Mouse (Mus musculus): ENCODE measurements around the gene Gm44965. TPM values are rescaled to one million over a fixed set of nuclear protein-coding genes. Genes with fewer than 3 reads are reported as not detected.
"Not testable (repeated sequence)": the region's sequence is repeated elsewhere in the genome, so short reads cannot be mapped to it uniquely, and the experiment has no call there.

The Gm44965 gene
- total RNA-seq, 2 experiments from 2014 or later: 2.0 TPM; not detected in 1

- DNase-seq (ENCODE audit: low spot score in 2 of 2): not testable (repeated sequence)
Observed at GRCm38 (mm10) chr6:48622186-48622843, 28.6 kb downstream of the Gm44965 start.

DNA sequence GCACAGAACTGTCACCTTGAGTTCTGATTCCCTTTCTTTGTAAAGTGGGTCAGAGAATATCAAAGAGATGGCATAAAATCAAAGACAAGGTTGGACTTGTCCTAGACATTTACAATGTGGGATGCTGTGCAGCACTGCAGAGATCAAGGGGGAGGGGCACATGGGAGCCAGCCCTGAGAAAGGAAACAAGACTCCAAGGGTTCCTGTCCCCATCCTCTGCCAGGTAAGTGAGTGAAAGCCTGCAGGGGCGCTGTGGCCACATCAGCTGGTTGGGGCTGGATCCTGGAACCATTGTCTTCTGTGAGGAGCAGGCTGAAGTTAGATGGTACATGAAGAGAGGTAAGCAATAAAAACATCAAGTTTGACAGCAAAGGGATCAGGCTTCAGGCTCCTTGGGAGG, 29.7 kb downstream of the Gm44965 start:
- DNase-seq (ENCODE audit: low spot score in 2 of 2): no peak

DNA sequence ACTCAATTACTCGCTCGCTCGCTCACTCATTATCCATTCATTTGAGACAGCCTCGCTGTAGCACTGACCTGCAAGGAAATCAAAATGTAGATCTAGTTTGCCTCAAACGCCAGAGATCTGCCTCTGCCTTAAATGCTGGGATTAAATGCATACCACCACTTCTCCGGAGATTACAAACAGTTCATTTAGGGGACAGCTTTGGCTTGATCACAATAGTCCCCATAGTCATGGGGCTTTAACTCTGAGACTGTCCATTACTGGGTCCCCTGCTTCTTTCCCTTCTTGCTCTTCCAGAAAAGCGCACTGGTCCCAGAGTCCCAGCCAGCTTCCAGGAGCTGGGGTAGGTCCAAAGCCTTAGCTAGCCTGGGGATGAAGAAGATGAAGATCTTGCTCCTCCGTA, 32.7 kb downstream of the Gm44965 start, which contains the start of gene AI854703:
TSS of gene AI854703 (plus strand) at position 301 of the 400 bp plus-strand sequence.
- DNase-seq (ENCODE audit: low spot score in 2 of 2): no peak

GRCm38 (mm10) chr6:48626984-48627383, 33.2 kb downstream of the Gm44965 start:
- no peak for DNase-seq (ENCODE audit: low spot score in 2 of 2)

GRCm38 (mm10) chr6:48627511-48627924, 33.8 kb downstream of the Gm44965 start:
- DNase-seq (ENCODE audit: low spot score in 2 of 2): no peak

DNA sequence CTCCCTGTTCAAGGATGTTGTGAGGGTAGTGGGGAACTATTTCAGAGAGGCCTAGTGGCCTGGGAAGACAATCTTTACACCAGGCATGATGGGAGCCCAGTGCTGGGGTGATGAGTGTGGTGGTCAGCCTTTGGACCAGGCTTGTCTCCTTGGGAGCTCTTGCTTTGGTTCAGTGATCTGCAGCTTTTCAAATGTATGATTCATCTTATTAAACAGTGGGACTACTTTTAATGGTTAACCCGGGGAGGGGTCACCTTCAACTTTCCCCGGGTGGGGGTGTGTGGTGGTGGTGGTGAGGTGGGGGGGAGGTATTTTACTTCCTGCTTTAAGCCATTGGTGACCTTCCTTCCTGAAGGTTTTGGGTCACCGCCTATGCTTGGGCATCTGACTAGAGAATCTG, 34.6 kb downstream of the Gm44965 start:
- no peak for DNase-seq (ENCODE audit: low spot score in 2 of 2)

DNA sequence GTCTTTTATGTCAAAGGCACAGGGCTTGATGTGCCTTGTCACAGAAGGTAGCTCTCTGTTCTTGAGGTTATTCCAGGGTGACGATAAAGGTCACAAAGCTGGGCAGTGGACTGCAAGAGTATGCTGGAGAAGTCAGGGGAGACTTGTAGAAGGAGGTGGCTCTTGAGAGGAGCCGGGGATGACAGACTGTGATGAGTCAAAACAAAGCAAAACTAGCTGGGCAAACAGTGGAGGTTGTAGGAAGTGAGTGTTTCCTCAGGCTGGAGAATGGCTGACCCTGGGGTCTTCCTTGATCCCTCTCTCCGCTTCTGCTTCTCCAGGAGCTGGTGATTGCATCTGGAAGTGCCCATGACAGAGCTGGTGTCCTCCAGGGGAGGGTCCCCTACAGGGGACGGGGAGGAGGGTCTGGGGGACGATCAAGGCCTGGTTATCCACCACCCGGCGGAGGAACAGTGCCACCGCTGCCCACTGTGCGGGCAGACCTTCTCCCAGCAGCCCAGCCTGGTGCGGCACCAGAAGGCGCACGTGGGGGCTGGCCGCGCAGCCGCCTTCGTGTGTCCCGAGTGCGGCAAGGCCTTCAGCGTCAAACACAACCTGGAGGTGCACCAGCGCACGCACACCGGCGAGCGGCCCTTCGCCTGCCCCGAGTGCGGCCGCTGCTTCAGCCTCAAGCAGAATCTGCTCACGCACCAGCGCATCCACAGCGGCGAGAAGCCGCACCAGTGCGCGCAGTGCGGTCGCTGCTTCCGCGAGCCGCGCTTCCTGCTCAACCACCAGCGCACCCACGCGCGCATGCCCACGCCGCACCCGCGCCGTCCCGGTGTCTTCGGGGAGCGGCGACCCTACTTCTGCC, 35.3 kb downstream of the Gm44965 start:
- no peak for DNase-seq (ENCODE audit: low spot score in 2 of 2)

- DNase-seq (ENCODE audit: low spot score in 2 of 2): no peak
Observed at GRCm38 (mm10) chr6:48629661-48630034, 35.9 kb downstream of the Gm44965 start.

- no peak for DNase-seq (ENCODE audit: low spot score in 2 of 2)
Observed at GRCm38 (mm10) chr6:48630831-48631230, 37.1 kb downstream of the Gm44965 start.

DNA sequence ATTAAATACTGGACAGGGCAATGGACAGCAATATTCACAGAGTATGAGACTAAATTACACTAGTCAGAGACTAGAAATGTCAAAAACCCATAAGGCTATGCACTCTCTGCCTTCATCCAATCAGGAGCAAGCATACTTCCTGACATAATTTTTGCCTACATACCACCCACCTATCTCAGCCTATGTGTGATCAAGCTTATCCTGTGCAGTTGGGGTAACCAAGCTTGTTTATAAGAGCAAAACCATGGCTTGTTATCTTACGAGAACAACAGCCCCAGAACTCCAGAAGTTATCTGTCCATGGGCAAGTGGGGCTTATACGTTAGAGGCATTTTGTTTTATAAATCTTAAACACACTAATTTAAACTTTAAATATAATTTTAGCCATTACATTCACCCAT, 41.4 kb downstream of the Gm44965 start:
- no peak for DNase-seq (ENCODE audit: low spot score in 2 of 2)

- no peak for DNase-seq (ENCODE audit: low spot score in 2 of 2)
Observed at GRCm38 (mm10) chr6:48636515-48636914, 42.8 kb downstream of the Gm44965 start.

- DNase-seq (ENCODE audit: low spot score in 2 of 2): no peak
Observed at GRCm38 (mm10) chr6:48637811-48638500, 44.2 kb downstream of the Gm44965 start.

DNA sequence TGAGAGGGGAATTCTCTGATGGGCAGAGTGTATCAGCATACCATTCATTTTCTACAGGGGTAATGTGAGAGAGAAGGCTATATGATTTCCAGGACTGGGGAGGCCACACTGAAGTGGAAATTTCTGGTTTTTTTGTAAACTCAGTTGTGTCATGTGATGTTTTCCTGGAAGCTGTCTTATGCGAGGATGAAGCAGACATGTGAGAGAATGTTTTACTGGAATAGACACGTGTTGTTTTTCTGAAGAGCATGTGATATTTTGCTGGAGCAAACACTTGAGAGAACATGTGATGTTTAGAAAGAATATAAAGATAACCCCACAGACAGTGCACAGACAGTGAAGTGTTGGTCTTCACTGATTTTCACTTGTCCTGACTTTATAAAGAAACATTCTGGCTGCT, 44.8 kb downstream of the Gm44965 start:
- no peak for DNase-seq (ENCODE audit: low spot score in 2 of 2)

- no peak for DNase-seq (ENCODE audit: low spot score in 2 of 2)
Observed at GRCm38 (mm10) chr6:48641391-48641790, 47.6 kb downstream of the Gm44965 start.

DNA sequence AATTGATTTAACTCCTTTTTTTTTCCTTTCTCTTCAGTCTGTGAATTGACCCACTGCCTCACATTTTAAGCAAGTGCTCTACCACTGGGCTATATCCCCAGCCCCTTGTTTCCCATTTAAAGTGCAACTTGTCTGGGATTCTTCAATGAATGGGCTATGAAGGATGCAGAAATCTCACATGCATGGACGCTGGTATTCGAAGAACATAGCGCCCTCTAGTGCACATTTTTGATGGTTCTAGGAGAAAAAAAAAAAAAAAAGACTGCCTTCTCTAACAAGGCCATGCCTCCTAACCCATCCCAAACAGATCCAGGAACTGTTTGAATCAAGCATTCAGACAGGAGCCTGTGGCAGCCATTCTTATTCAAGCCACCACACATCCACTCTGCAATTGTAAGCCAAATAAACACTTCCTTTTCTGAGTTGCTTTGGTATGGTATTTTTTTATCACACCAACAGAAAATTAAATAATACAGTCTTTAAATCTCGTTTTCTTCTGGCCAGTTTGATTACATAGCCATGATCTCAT, 49.1 kb downstream of the Gm44965 start:
- no peak for DNase-seq (ENCODE audit: low spot score in 2 of 2)

DNA sequence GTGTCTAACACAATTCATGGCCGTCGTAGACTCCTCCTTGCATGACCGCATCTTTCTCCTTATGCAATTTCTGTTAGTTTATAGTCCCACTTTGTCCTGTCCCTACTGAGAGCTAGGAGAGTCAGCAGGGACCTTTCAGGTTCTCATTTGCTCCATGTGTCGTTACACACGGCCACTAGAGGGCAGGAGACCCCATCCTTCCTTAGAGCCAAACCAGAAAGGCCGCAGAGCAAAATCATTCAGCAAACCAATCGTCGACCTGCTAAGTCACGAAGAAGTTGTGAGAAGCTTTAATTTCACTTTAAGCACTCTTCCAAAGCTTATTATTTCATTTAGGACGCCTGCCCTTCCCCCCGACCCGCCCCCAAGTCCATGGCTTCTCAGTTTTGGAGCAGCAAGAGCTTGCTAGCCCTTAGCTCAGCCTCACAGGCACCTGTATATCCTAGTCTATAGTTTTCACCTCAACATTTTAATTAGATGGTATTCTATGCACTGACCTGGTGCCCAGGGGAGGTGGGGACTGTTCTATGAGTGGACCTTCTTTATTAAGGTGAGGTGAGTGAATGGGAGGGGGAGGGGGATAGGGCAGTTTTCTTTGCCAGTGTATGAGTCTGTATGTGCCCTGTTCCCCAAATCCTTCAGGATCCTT, 52.0 kb downstream of the Gm44965 start:
- peak in 1 of 2 experiments; percentile 43 for DNase-seq (ENCODE audit: low spot score in 2 of 2)

DNA sequence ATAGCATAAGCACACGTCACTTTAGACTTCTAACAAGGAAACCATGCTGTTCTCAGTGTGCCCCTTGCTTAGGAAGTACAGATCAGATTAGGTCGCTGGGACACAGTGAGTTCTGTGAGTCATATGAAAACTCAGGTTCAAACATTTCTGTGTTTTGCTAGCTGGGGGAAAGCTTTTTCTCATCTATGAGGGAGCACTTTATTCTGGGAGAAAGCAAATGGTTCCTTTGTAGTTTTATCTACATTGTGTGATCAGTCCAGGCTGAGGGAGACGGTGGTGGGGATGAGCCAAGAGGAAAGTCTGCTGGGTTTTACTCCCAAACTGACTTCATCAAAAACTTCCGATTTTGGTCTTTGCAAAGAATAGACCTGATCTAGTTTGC, 52.6 kb downstream of the Gm44965 start:
- no peak for DNase-seq (ENCODE audit: low spot score in 2 of 2)

- no peak for DNase-seq (ENCODE audit: low spot score in 2 of 2)
Observed at GRCm38 (mm10) chr6:48646995-48647394, 53.3 kb downstream of the Gm44965 start, which contains the start of gene Gimap8. Gimap8 (plus strand) TSS chr6:48647234.

- DNase-seq (ENCODE audit: low spot score in 2 of 2): no peak
Observed at GRCm38 (mm10) chr6:48647611-48648010, 53.9 kb downstream of the Gm44965 start.

DNA sequence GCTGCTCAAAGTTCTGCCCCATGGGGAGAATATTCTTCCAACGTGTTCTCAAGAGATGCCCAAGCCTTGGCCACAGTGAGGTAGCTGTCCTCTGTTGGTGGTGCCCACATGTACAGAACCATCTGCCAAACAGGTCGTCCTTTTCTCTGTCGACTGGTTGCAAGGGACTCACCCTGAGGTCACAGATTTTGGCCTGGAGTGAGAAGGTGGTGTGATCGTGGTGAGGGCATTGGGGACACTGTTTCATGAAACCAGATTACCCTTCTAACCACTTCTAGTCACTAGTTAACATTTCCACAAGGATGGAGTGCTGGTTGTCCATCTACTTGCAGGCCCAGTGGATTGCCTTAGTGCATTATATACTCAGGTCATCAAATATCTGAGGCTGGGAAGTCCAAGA, 55.0 kb downstream of the Gm44965 start:
- no peak for DNase-seq (ENCODE audit: low spot score in 2 of 2)

GRCm38 (mm10) chr6:48650041-48650440, 56.3 kb downstream of the Gm44965 start:
- no peak for DNase-seq (ENCODE audit: low spot score in 2 of 2)
